Mouse (Mus musculus) intestine, embryonic 16.5 days (tissue): ENCODE measurements around the gene Lamtor3. TPM values are rescaled to one million over a fixed set of nuclear protein-coding genes. Genes with fewer than 3 reads are reported as not detected.
"Not testable (repeated sequence)": the region's sequence is repeated elsewhere in the genome, so short reads cannot be mapped to it uniquely, and the experiment has no call there.

Experiments
- ATAC-seq: fragments of 200-750 bp; cut with Nextera tagmentation; 2 replicates; pipeline ENCODE4 v1.8.0; 2017; ENCODE audit warnings: moderate TSS enrichment, moderate library complexity
- H3K27ac ChIP-seq: fragments of 300-500 bp; sonication (generic); 2 replicates; pipeline ENCODE4 v1.5.1; 2014; ENCODE audit warnings: mild to moderate bottlenecking, low read length
- H3K27me3 ChIP-seq: fragments of 300-500 bp; sonication (generic); replicated peaks from 2 replicates; pipeline ENCODE4 v1.6.1; 2014; ENCODE audit warnings: low read length, control low read depth, mixed read lengths; ENCODE audit not compliant: control insufficient read depth, insufficient read depth
- H3K36me3 ChIP-seq: fragments of 300-500 bp; sonication (generic); 2 replicates; pipeline ENCODE4 v1.6.1; 2014; ENCODE audit warnings: low read length, control low read depth; ENCODE audit not compliant: control insufficient read depth, insufficient read depth
- H3K4me1 ChIP-seq: fragments of 300-500 bp; sonication (generic); 2 replicates; pipeline ENCODE4 v1.6.1; 2014; ENCODE audit warnings: low read length, control low read depth, mixed read lengths; ENCODE audit not compliant: control insufficient read depth, insufficient read depth
- H3K4me2 ChIP-seq: fragments of 300-500 bp; sonication (generic); 2 replicates; pipeline ENCODE4 v1.6.1; 2014; ENCODE audit warnings: low read depth, low read length, control low read depth
- H3K4me3 ChIP-seq: fragments of 300-500 bp; sonication (generic); 2 replicates; pipeline ENCODE4 v1.5.1; 2014; ENCODE audit warnings: mild to moderate bottlenecking, low read length
- H3K9ac ChIP-seq: fragments of 300-500 bp; sonication (generic); 2 replicates; pipeline ENCODE4 v1.6.1; 2014; ENCODE audit warnings: low read depth, low read length
- H3K9me3 ChIP-seq: fragments of 300-500 bp; sonication (generic); 2 replicates; pipeline ENCODE4 v1.6.1; 2016; ENCODE audit warnings: low read length, control low read depth; ENCODE audit not compliant: control insufficient read depth
- WGBS: fragments of 180-500 bp; shearing (Covaris S2); extraction: QIAGEN DNeasy Blood & Tissue Kit; methylation state at CpG from one replicate; pipeline ENCODE4 v1.1.7; 2014; 5-methylcytosine and 5-hydroxymethylcytosine counted together
- polyA plus RNA-seq: library from polyadenylated mRNA; unstranded; fragments of >200 nt; fragmentation: Nextera tagmentation; extraction: Ambion mirVana; gene quantifications from 2 replicates; pipeline ENCODE4 v1.2.1, GENCODE M21; 2015

The Lamtor3 gene
- polyA plus RNA-seq, 1 experiment from 2014 or later: 160 TPM

DNA sequence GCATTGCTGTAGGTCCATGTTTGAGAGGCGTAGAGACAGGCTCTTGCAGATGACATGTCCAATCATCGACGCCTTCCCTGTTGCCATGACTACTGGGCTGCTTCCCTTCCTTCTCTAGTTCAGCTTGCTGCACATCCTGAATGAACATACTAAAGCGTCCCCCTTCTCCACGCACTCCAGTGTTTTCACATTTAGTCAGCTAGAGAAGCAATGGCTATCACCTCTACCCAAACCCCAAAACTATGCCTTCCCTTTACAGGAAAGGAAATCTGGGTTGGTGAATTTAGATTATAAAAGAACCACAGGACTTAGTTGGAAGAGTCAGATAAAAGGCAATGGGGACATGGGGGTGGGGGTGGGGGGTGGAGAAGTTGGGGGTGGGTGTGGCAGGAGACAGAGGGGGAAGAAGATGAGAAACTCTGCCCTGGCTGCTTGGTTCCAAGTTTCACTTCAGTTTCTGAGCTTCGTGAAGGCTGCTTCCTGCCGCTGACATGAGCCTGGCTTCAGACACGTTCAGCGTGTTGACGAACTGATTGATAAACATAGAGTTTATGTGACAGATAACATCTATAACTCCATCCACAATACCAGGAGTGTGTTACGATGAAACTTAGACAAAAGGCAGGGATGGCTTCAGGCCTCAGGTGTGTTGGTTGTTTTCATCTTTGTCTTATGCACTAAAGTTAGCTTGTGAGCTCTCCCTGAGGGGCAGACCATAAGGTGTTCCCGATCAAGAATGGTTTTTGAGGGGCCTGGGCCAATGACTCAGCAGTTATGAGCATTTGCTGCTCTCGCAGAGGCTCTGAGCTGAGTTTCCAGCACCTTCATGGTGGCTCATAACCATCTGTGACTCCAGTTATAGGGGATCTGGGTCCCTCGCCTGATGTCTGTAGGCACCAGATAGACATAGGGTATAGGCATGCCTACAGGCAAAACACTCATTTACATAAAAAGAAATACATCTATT, 34.9 kb downstream of the Lamtor3 start:
- Histone ChIP-seq H3K27me3 (no peaks in the 10 kb centered on the region), H3K9me3 (no peaks in the 10 kb centered on the region), H3K27ac (peak overlapping the region; percentile 46), H3K4me1 (peaks cover 25% of the 10 kb centered on the region), H3K9ac (peak overlapping the region; percentile 25; the same call in 1 of the 2 replicates), H3K4me2 (no peak overlapping the region), H3K36me3 (no peaks in the 10 kb centered on the region), H3K4me3 (no peak overlapping the region)
- WGBS: 62% methylated on average over 14 of the region's 14 CpGs
- peak; percentile 56 for ATAC-seq

DNA sequence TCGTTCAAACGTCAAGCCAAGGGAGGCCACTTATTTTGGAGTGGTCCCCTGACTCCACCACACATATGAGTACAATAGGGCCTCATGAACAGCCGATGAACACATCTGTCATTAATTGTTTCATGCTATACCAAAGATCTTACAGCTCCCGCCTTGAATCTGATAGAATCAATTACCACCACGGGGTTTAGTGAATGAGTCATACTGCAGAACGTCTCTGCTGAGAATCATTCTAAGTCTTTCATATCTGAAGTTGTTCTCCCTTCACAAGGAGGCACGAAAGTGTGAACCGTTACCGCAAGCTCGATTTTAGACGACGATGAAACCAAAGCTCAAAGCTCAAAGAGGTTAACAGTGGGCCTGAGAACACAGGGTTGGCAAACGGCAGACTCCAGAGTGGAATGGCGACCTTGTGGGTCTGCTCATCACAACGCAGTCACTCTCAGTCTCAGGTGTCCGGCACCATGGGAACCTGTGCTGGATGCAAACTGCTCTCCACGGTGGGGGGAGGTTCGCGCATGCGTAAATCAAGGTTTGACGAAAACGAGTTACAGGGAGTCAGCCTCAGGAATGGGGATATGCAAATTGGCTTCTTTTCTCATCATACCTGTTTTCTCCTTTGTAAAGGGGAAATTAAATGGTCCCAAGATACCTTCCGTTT, 36.1 kb downstream of the Lamtor3 start:
- Histone ChIP-seq H3K36me3 (no peaks in the 10 kb centered on the region), H3K4me1 (peaks cover 25% of the 10 kb centered on the region), H3K4me3 (no peak overlapping the region), H3K4me2 (no peak overlapping the region), H3K27ac (no peak overlapping the region), H3K9me3 (no peaks in the 10 kb centered on the region), H3K9ac (no peak overlapping the region), H3K27me3 (no peaks in the 10 kb centered on the region)
- WGBS: 70% methylated on average over 23 of the region's 23 CpGs
- no peak for ATAC-seq

DNA sequence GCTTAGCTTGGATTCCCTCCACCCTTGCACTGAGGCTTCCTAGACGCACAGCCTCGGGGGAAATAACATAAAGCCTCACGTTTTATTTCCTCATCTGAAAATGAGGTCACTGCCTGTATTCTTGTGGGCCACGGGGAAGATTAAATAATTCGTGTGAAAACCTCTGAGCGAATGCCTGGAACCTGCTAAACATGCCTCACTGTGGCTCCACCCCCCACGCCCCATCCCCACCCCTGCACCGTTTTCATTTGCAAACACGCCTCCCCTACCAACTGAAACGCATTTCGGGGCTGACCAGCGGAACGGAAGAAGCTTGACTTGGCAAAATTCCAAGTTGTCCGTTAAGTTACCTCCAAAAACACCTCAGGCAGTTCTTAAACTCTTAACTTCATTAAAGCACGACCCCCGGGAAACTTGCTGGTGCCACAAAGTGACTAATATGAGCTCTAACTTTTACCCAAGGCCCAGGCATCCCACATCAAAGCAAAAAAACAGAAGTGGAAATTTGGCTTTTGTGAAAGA, 37.3 kb downstream of the Lamtor3 start:
- no peaks in the 10 kb centered on the region for H3K27me3 ChIP-seq
- peak overlapping the region; percentile 52 for H3K4me2 ChIP-seq
- ATAC-seq: no peak
- peak overlapping the region; percentile 14; the same call in 1 of the 2 replicates for H3K4me3 ChIP-seq
- H3K9ac ChIP-seq: 0 out of 2 replicates have a peak overlapping the region, but pooled peaks have one; percentile 14
- H3K36me3 ChIP-seq: no peaks in the 10 kb centered on the region
- H3K27ac ChIP-seq: no peak overlapping the region
- H3K9me3 ChIP-seq: no peaks in the 10 kb centered on the region
- peaks cover 25% of the 10 kb centered on the region for H3K4me1 ChIP-seq
- 21% methylated on average over 16 of the region's 16 CpGs for WGBS

DNA sequence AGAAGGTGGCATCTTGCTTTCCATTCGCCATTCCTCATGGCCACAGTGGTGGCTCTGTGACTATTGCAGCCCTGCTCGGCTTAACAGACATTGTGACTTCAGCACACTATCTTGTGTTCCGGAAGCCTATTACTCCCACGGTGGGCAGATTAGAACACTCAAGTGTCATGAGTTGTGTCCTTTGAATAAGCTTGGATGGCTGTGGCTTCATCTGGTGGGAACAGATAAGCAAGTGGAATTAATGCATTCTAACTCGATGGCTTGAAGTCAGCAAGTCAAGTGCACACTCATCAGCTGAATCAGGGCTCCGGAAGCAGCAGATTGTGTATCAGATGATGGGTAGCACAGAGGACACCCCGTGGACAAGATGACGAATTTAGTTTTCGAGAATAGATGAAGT, 39.6 kb downstream of the Lamtor3 start:
- Histone ChIP-seq H3K36me3 (no peaks in the 10 kb centered on the region), H3K4me2 (no peak overlapping the region), H3K9me3 (no peaks in the 10 kb centered on the region), H3K27ac (no peak overlapping the region), H3K9ac (no peak overlapping the region), H3K27me3 (no peaks in the 10 kb centered on the region), H3K4me1 (peaks cover 13% of the 10 kb centered on the region; the same call in 1 of the 2 replicates), H3K4me3 (no peak overlapping the region)
- ATAC-seq: 0 out of 2 replicates have a peak, but pooled peaks have one; percentile 20
- WGBS: 91% methylated on average over 9 of the region's 9 CpGs

DNA sequence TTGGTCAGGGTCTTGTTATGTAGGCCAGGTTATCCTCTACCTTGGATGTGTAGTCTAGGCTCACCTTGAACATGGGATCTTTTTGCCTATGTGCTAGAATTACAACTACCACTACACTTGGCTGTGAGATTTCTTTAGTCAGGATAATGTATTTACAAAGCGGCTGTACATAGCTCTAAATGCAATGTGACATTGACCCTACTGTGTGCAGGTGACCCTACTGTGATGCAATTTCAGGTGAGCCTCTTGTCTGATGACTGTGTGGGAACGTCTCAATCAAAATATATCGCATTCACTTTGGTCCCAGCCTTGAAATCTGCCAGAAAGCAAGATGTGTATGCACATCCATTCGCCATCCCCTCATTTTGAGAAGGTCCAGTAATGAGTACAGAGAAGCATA, 40.0 kb downstream of the Lamtor3 start:
- Histone ChIP-seq H3K9me3 (no peaks in the 10 kb centered on the region), H3K27ac (no peak overlapping the region), H3K4me1 (peaks cover 8% of the 10 kb centered on the region; the same call in 1 of the 2 replicates), H3K36me3 (no peaks in the 10 kb centered on the region), H3K9ac (no peak overlapping the region), H3K27me3 (no peaks in the 10 kb centered on the region), H3K4me2 (no peak overlapping the region), H3K4me3 (no peak overlapping the region)
- WGBS: 94% methylated on average over 4 of the region's 4 CpGs
- no peak for ATAC-seq

DNA sequence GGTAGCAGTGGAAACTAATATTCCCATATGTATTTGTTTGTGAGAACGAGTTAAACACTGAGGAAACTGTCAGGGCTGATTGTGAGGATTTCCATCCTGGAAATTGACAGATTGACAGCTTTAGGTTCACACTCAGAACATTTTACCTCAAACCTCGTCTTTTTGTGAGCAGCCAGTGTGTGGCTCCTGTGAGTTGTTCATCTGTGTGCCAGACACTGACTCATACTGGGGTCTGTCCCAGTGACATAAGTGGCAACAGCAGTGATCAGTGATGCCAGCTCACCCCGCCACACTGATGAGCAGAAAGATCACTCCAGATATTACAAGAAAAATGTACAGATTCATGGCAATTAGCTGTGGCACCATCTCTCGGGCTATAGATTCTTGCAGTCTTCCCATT, 41.1 kb downstream of the Lamtor3 start:
- Histone ChIP-seq H3K27ac (no peak overlapping the region), H3K4me3 (no peak overlapping the region)

DNA sequence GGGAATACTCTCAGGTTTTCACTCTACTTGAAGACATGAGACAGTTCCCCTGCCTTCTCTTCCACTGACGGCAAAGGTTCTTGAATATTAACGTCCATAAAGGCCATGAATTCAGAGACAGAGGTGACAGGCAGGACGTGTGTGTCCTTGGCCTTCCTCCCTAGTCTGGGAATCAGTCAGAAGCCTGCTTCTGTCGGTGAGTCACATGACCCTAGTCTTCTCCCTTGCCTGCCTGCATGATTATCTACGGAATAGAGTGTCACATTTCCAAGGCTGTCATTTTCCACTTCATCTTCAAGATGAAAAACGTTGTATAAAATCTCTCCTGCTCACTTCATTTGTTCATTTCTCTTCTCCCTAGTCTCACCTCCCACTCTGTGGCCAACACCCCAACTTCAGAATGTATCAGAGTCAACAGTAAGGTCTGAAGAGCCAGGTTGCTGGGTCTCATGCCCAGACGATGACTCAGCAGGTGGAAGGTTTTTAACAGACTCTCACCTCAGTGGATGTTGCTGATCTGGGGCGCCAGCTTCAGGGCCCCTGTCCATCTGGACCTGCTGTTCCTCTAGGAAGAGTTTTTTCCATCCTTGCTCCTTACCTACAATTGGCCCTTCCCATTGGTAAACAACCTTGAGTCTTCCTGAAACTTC, 43.6 kb downstream of the Lamtor3 start:
- no peaks in the 10 kb centered on the region for H3K27me3 ChIP-seq
- no peak overlapping the region for H3K4me3 ChIP-seq
- H3K4me2 ChIP-seq: no peak overlapping the region
- ATAC-seq: 0 out of 2 replicates have a peak, but pooled peaks have one; percentile 46
- H3K36me3 ChIP-seq: no peaks in the 10 kb centered on the region
- no peak overlapping the region for H3K27ac ChIP-seq
- no peaks in the 10 kb centered on the region for H3K9me3 ChIP-seq
- WGBS: 61% methylated on average over 8 of the region's 8 CpGs
- H3K9ac ChIP-seq: no peak overlapping the region
- H3K4me1 ChIP-seq: no peaks in the 10 kb centered on the region

More for the DNA sequence above, 41.1 kb downstream of the Lamtor3 start:
- no peak for ATAC-seq
- no peaks in the 10 kb centered on the region for H3K9me3 ChIP-seq
- no peaks in the 10 kb centered on the region for H3K36me3 ChIP-seq
- H3K4me2 ChIP-seq: no peak overlapping the region
- no peak overlapping the region for H3K9ac ChIP-seq
- H3K27me3 ChIP-seq: no peaks in the 10 kb centered on the region
- 78% methylated on average over 4 of the region's 4 CpGs for WGBS
- peaks cover 6% of the 10 kb centered on the region; the same call in 1 of the 2 replicates for H3K4me1 ChIP-seq

DNA sequence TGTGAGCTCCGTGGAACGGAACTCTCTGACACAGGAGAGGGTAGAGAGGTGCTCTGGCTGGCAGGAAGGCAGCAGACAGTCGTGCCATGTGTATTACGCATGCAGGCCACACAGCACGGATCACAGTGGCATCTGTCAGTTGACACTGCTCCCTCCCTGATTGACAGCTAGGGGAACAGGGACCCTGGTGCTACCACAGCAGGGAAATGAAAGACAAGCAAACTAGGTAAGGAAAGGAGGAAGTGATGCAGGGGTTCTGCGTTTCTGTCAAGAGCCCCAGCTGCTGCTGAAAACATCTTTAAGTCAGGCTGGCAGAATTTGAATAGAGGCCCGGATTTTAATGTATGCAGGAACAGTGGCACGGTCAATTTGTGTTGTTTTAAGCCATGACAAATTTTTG, 45.2 kb downstream of the Lamtor3 start:
- ATAC-seq: no peak
- Histone ChIP-seq H3K4me2 (no peak overlapping the region), H3K9me3 (no peaks in the 10 kb centered on the region), H3K27me3 (no peaks in the 10 kb centered on the region), H3K36me3 (no peaks in the 10 kb centered on the region), H3K27ac (no peak overlapping the region), H3K9ac (no peak overlapping the region), H3K4me3 (no peak overlapping the region), H3K4me1 (no peaks in the 10 kb centered on the region)
- WGBS: 74% methylated on average over 8 of the region's 8 CpGs

DNA sequence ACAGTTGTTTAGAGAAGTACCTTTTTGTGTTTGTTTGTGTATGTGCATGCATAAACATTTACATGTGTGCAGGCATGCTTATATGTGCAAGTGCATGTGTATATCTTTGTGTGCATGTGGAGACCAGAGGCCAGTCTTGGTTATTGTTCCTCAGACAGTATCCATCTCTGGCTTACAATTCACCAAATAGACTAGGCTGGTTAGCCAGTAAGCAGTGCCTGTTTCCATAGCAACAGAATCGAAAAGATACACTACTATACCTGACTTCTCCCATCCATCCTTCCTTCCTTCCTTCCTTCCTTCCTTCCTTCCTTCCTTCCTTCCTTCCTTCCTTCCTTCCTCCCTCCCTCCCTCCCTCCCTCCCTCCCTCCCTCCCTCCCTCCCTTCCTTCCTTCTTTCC, 45.7 kb downstream of the Lamtor3 start:
- not testable (repeated sequence) for H3K36me3 ChIP-seq, H3K4me3 ChIP-seq, H3K9me3 ChIP-seq, H3K27ac ChIP-seq, H3K9ac ChIP-seq, ATAC-seq, H3K4me1 ChIP-seq, H3K4me2 ChIP-seq, H3K27me3 ChIP-seq
- WGBS: 60% methylated on average over 1 of the region's 1 CpGs
